Mouse (Mus musculus): ENCODE measurements around the gene A930018P22Rik.

A930018P22Rik gene

GRCm38 (mm10) chr2:104163978-104164487 lies 41.5 kb downstream of the A930018P22Rik start:
- no peak for DNase-seq

GRCm38 (mm10) chr2:104165631-104166030 lies 43.1 kb downstream of the A930018P22Rik start:
- DNase-seq: no peak

GRCm38 (mm10) chr2:104167765-104168164 lies 45.2 kb downstream of the A930018P22Rik start:
- DNase-seq: no peak

- no peak for DNase-seq
Measured at GRCm38 (mm10) chr2:104168186-104168896, 45.8 kb downstream of the A930018P22Rik start.

- no peak for DNase-seq
Measured at GRCm38 (mm10) chr2:104172695-104173348, 50.3 kb downstream of the A930018P22Rik start.

GRCm38 (mm10) chr2:104173431-104173830 lies 50.9 kb downstream of the A930018P22Rik start:
- no peak for DNase-seq

Measured in kidney, adult 9 months (tissue).